Mouse (Mus musculus) MEL (cell line): ENCODE data around the gene Clrn2. TPM values are rescaled to one million over a fixed set of nuclear protein-coding genes. Genes with fewer than 3 reads are reported as not detected.

Experiments used
- DNase-seq: peaks from one replicate; pipeline ENCODE4 v3.0.0; 2011; ENCODE audit warnings: low read depth, low spot score
- H3K27ac ChIP-seq: 2 replicates; pipeline ENCODE4 v1.5.1; 2012; ENCODE audit warnings: low read depth, mild to moderate bottlenecking, control low read depth, low read length, moderate library complexity; ENCODE audit not compliant: control insufficient read depth
- H3K27me3 ChIP-seq, 2 experiments: fragments of 150-350 bp in 1 of 2; sonication (generic) in 1 of 2; 2 replicates each; pipeline ENCODE4 v1.6.1; 2012; ENCODE audit warnings: low read length in 2 of 2, mild to moderate bottlenecking in 2 of 2, improper control_type of control experiment in 1 of 2, moderate library complexity in 1 of 2; ENCODE audit not compliant: insufficient read depth in 2 of 2, control insufficient read depth in 1 of 2
- H3K36me3 ChIP-seq, 2 experiments: 2 replicates each; pipeline ENCODE4 v1.6.1; 2012 to 2014; ENCODE audit warnings: low read length in 2 of 2, improper control_type of control experiment in 1 of 2, inconsistent platforms in 1 of 2, mild to moderate bottlenecking in 1 of 2; ENCODE audit not compliant: insufficient read depth in 2 of 2, control insufficient read depth in 1 of 2
- H3K4me1 ChIP-seq, 2 experiments: fragments of 150-350 bp in 1 of 2; sonication (generic) in 1 of 2; 2 replicates each; pipeline ENCODE4 v1.6.1; 2012; ENCODE audit warnings: low read length in 2 of 2, improper control_type of control experiment in 1 of 2, mild to moderate bottlenecking in 1 of 2; ENCODE audit not compliant: insufficient read depth in 2 of 2, control insufficient read depth in 1 of 2
- H3K4me3 ChIP-seq, 2 experiments: fragments of 150-350 bp in 1 of 2; sonication (generic) in 1 of 2; 2 replicates each; pipeline ENCODE4 v1.5.1; 2012; ENCODE audit warnings: low read depth in 2 of 2, low read length in 2 of 2, mild to moderate bottlenecking in 2 of 2, moderate library complexity in 2 of 2, control low read depth in 1 of 2, improper control_type of control experiment in 1 of 2; ENCODE audit not compliant: control insufficient read depth in 1 of 2, insufficient read depth in 1 of 2
- H3K79me2 ChIP-seq: 2 replicates; pipeline ENCODE4 v1.6.1; 2012; ENCODE audit warnings: mild to moderate bottlenecking, low read length, moderate library complexity; ENCODE audit not compliant: control insufficient read depth, poor library complexity, insufficient read depth
- H3K9ac ChIP-seq: 2 replicates; pipeline ENCODE4 v1.6.1; 2012; ENCODE audit warnings: low read depth, mild to moderate bottlenecking, control low read depth, low read length, moderate library complexity; ENCODE audit not compliant: control insufficient read depth, poor library complexity, severe bottlenecking
- H3K9me3 ChIP-seq: fragments of 150-350 bp; sonication (generic); replicated peaks from 2 replicates; pipeline ENCODE4 v1.6.1; 2012; ENCODE audit warnings: mild to moderate bottlenecking, low read length, improper control_type of control experiment, moderate library complexity; ENCODE audit not compliant: insufficient read depth
- BHLHE40 ChIP-seq: IDR thresholded peaks from 2 replicates; pipeline ENCODE4 v1.6.1; 2012; ENCODE audit warnings: low read depth, mild to moderate bottlenecking, inconsistent platforms, low read length, improper control_type of control experiment, borderline replicate concordance
- CHD2 ChIP-seq: IDR thresholded peaks from 2 replicates; pipeline ENCODE4 v1.6.1; 2011; ENCODE audit warnings: low read length, improper control_type of control experiment
- CTCF ChIP-seq, 3 experiments: IDR thresholded peaks in 2 of 3; conservative IDR thresholded peaks in 1 of 3; 2 replicates each; pipeline ENCODE4 v1.5.1; 2011 to 2012; ENCODE audit warnings: low read length in 3 of 3, low read depth in 2 of 3, mild to moderate bottlenecking in 2 of 3, improper control_type of control experiment in 1 of 3, inconsistent platforms in 1 of 3, mixed read lengths in 1 of 3, moderate library complexity in 1 of 3; ENCODE audit not compliant: control insufficient read depth in 1 of 3, insufficient read depth in 1 of 3, poor library complexity in 1 of 3, severe bottlenecking in 1 of 3
- ELF1 ChIP-seq: IDR thresholded peaks from 2 replicates; pipeline ENCODE4 v1.6.1; 2014; ENCODE audit warnings: low read depth, mild to moderate bottlenecking, inconsistent platforms, low read length, improper control_type of control experiment, moderate library complexity
- EP300 ChIP-seq, 2 experiments: IDR thresholded peaks; 2 replicates each; pipeline ENCODE4 v1.6.1; 2011; ENCODE audit warnings: improper control_type of control experiment in 2 of 2, low read length in 2 of 2, low read depth in 1 of 2, mild to moderate bottlenecking in 1 of 2
- ETS1 ChIP-seq: IDR thresholded peaks from 2 replicates; pipeline ENCODE4 v1.6.1; 2012; ENCODE audit warnings: low read depth, mild to moderate bottlenecking, inconsistent platforms, low read length, improper control_type of control experiment, moderate library complexity
- GABPA ChIP-seq: IDR thresholded peaks from 2 replicates; pipeline ENCODE4 v1.6.1; 2012; ENCODE audit warnings: low read depth, mild to moderate bottlenecking, inconsistent platforms, low read length, improper control_type of control experiment, moderate library complexity
- HCFC1 ChIP-seq: IDR thresholded peaks from 2 replicates; pipeline ENCODE4 v1.6.1; 2012; ENCODE audit warnings: low read depth, mild to moderate bottlenecking, inconsistent platforms, low read length, improper control_type of control experiment, moderate library complexity
- JUND ChIP-seq: IDR thresholded peaks from 2 replicates; pipeline ENCODE4 v1.6.1; 2011; ENCODE audit warnings: low read depth, mild to moderate bottlenecking, improper control_type of control experiment, low read length
- MAX ChIP-seq: IDR thresholded peaks from 2 replicates; pipeline ENCODE4 v1.6.1; 2011; ENCODE audit warnings: low read length, improper control_type of control experiment
- MAZ ChIP-seq: IDR thresholded peaks from 2 replicates; pipeline ENCODE4 v1.6.1; 2012; ENCODE audit warnings: low read depth, mild to moderate bottlenecking, inconsistent platforms, low read length, improper control_type of control experiment
- MXI1 ChIP-seq: IDR thresholded peaks from 2 replicates; pipeline ENCODE4 v1.6.1; 2011; ENCODE audit warnings: mild to moderate bottlenecking, low read depth, low read length, improper control_type of control experiment
- MYC ChIP-seq: IDR thresholded peaks from 2 replicates; pipeline ENCODE4 v1.6.1; 2011; ENCODE audit warnings: low read depth, mild to moderate bottlenecking, low read length, improper control_type of control experiment, moderate library complexity
- NELFE ChIP-seq: IDR thresholded peaks from 2 replicates; pipeline ENCODE4 v1.6.1; 2011; ENCODE audit warnings: low read depth, low read length, improper control_type of control experiment
- NRF1 ChIP-seq: IDR thresholded peaks from 2 replicates; pipeline ENCODE4 v1.6.1; 2014; ENCODE audit warnings: low read depth, mild to moderate bottlenecking, inconsistent platforms, low read length, improper control_type of control experiment, moderate library complexity; ENCODE audit not compliant: poor library complexity, insufficient read depth, severe bottlenecking
- POLR2A ChIP-seq, 2 experiments: IDR thresholded peaks; 2 replicates each; pipeline ENCODE4 v1.6.1; 2011 to 2012; ENCODE audit warnings: low read length in 2 of 2, mild to moderate bottlenecking in 2 of 2, control low read depth in 1 of 2, improper control_type of control experiment in 1 of 2, low read depth in 1 of 2, moderate library complexity in 1 of 2; ENCODE audit not compliant: control insufficient read depth in 1 of 2, insufficient read depth in 1 of 2, poor library complexity in 1 of 2
- POLR2AphosphoS2 ChIP-seq: IDR thresholded peaks from 2 replicates; pipeline ENCODE4 v1.6.1; 2011; ENCODE audit warnings: low read length, improper control_type of control experiment
- POLR2AphosphoS5 ChIP-seq: IDR thresholded peaks from 2 replicates; pipeline ENCODE4 v1.6.1; 2012; ENCODE audit warnings: low read depth, borderline replicate concordance, mild to moderate bottlenecking, inconsistent platforms, low read length, moderate library complexity, mixed read lengths
- RAD21 ChIP-seq: IDR thresholded peaks from 2 replicates; pipeline ENCODE4 v1.6.1; 2011; ENCODE audit warnings: mild to moderate bottlenecking, low read depth, low read length, improper control_type of control experiment
- RCOR1 ChIP-seq: IDR thresholded peaks from 2 replicates; pipeline ENCODE4 v1.6.1; 2012; ENCODE audit warnings: low read depth, mild to moderate bottlenecking, inconsistent platforms, low read length, improper control_type of control experiment
- SIN3A ChIP-seq: IDR thresholded peaks from 2 replicates; pipeline ENCODE4 v1.6.1; 2012; ENCODE audit warnings: low read length, improper control_type of control experiment, inconsistent platforms
- TAL1 ChIP-seq: IDR thresholded peaks from 2 replicates; pipeline ENCODE4 v1.6.1; 2012; ENCODE audit warnings: mild to moderate bottlenecking, inconsistent platforms, low read length, moderate library complexity, mixed read lengths
- TBP ChIP-seq: IDR thresholded peaks from 2 replicates; pipeline ENCODE4 v1.8.0; 2011; ENCODE audit warnings: low read depth, low read length, improper control_type of control experiment
- TCF12 ChIP-seq: IDR thresholded peaks from 2 replicates; pipeline ENCODE4 v1.6.1; 2014; ENCODE audit warnings: low read depth, mild to moderate bottlenecking, inconsistent platforms, low read length, improper control_type of control experiment, moderate library complexity
- USF1 ChIP-seq: IDR thresholded peaks from 2 replicates; pipeline ENCODE4 v1.6.1; 2014; ENCODE audit warnings: low read depth, mild to moderate bottlenecking, inconsistent platforms, low read length, improper control_type of control experiment, moderate library complexity
- USF2 ChIP-seq, 2 experiments: IDR thresholded peaks; 2 replicates each; pipeline ENCODE4 v1.6.1; 2011 to 2012; ENCODE audit warnings: improper control_type of control experiment in 2 of 2, low read length in 2 of 2, borderline replicate concordance in 1 of 2, inconsistent platforms in 1 of 2, low read depth in 1 of 2, mild to moderate bottlenecking in 1 of 2; ENCODE audit not compliant: insufficient read depth in 1 of 2
- ZC3H11A ChIP-seq: IDR thresholded peaks from 2 replicates; pipeline ENCODE4 v1.6.1; 2012; ENCODE audit warnings: low read depth, mild to moderate bottlenecking, inconsistent platforms, low read length, improper control_type of control experiment
- ZMIZ1 ChIP-seq: IDR thresholded peaks from 2 replicates; pipeline ENCODE4 v1.6.1; 2012; ENCODE audit warnings: low read depth, mild to moderate bottlenecking, inconsistent platforms, low read length, improper control_type of control experiment, moderate library complexity
- polyA plus RNA-seq, 2 experiments: library from polyadenylated mRNA; stranded (reverse) in 1 of 2; unstranded in 1 of 2; fragments of >175 nt in 1 of 2; fragments of >200 nt in 1 of 2; gene quantifications; 2 replicates each; pipeline versions ENCODE4 v1.2.1 to v1.2.4; 2012; ENCODE audit warnings: low replicate concordance in 2 of 2, low read depth in 1 of 2; ENCODE audit not compliant: insufficient read length in 2 of 2, insufficient read depth in 1 of 2, missing spikeins in 1 of 2
- total RNA-seq: library from RNA; depleted of rRNA; stranded (reverse); fragments of 300-350 nt; gene quantifications from 2 replicates; pipeline ENCODE4 v1.2.3, GENCODE M21; 2012

The Clrn2 gene
- total and polyA plus RNA-seq, 3 experiments = not detected

DNA sequence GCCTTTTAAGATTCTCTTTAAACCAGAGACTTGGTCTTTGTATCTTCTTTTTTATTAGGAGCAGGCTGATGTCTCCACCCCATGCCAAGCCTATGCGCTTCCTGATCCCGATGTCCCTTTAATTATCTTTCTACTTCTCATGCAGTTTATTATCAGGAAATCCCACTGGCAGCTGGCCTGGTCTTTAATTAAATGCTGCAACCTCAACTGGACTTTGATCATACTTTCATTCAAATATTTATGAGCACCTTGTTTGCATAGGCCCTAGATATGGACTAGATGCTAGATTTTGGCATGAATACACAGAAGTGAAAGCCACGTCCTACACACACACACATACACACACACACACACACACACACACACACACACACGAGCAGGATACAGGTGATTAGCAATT, 38.2 kb downstream of the Clrn2 start:
- peaks cover 2 to 22% of the 10 kb centered on the region in 2 experiments; a peak in 3 of 4 replicates for H3K27me3 ChIP-seq
- peaks cover 26% of the 10 kb centered on the region for H3K79me2 ChIP-seq
- H3K36me3 ChIP-seq = peaks cover 0 to 29% of the 10 kb centered on the region in 2 experiments; a peak in 2 of 4 replicates
- DNase-seq = no peak
- H3K4me1 ChIP-seq = peaks cover 7 to 20% of the 10 kb centered on the region in 2 experiments
- H3K27ac ChIP-seq = no peak overlapping the region
- peak overlapping the region in 1 of 2 experiments; percentile 21; a peak in 1 of 4 replicates for H3K4me3 ChIP-seq
- H3K9me3 ChIP-seq = no peaks in the 10 kb centered on the region
- TF ChIP-seq USF2 (IDR thresholded peaks at IDR 0.05; ENCODE audit: borderline replicate concordance in 1 of 2, insufficient read depth in 1 of 2, low read depth in 1 of 2, low read length in 2 of 2) (no peak), POLR2AphosphoS5 (no peak)
- H3K9ac ChIP-seq = no peak overlapping the region

- H3K4me1 ChIP-seq = peaks cover 7 to 20% of the 10 kb centered on the region in 2 experiments
- H3K79me2 ChIP-seq = peaks cover 26% of the 10 kb centered on the region
- H3K27ac ChIP-seq = peak within 1 kb of the TSS; percentile 14
- peak within 1 kb of the TSS; percentile 78 for H3K9ac ChIP-seq
- DNase-seq = peak; percentile 99
- H3K27me3 ChIP-seq = peaks cover 2 to 9% of the 10 kb centered on the region in 2 experiments; a peak in 3 of 4 replicates
- H3K36me3 ChIP-seq = peaks cover 0 to 29% of the 10 kb centered on the region in 2 experiments; a peak in 3 of 4 replicates
- peak within 1 kb of the TSS; percentile 77 to 88 for H3K4me3 ChIP-seq
- H3K9me3 ChIP-seq = no peaks in the 10 kb centered on the region
- no peak for TF ChIP-seq ZMIZ1
- peak in 1 of 2 experiments; percentile 33; a peak in 1 of 4 replicates for TF ChIP-seq USF2 (IDR thresholded peaks at IDR 0.05; ENCODE audit: borderline replicate concordance in 1 of 2, insufficient read depth in 1 of 2, low read depth in 1 of 2, low read length in 2 of 2)
- no peak for TF ChIP-seq TAL1
- TF ChIP-seq SIN3A = peak; percentile 93; the same call in 1 of the 2 replicates
- TF ChIP-seq HCFC1 = peak; percentile 61
- no peak for TF ChIP-seq JUND
- peak; percentile 88; the same call in 1 of the 2 replicates for TF ChIP-seq BHLHE40
- TF ChIP-seq POLR2A (IDR thresholded peaks at IDR 0.05; ENCODE audit: control insufficient read depth in 1 of 2, insufficient read depth in 1 of 2, low read depth in 1 of 2, low read length in 2 of 2, poor library complexity in 1 of 2) = peak; percentile 78 to 91; a peak in 3 of 4 replicates
- 0 out of 4 replicates have a peak, but pooled peaks of 1 of the 2 experiments have one; percentile 4 for TF ChIP-seq EP300 (IDR thresholded peaks at IDR 0.05; ENCODE audit: low read depth in 1 of 2, low read length in 2 of 2)
- TF ChIP-seq RAD21 = no peak
- 0 out of 2 replicates have a peak, but pooled peaks have one; percentile 35 for TF ChIP-seq MAZ
- no peak; the same call in 1 of the 2 replicates for TF ChIP-seq CHD2
- peak; percentile 97 for TF ChIP-seq MAX
- no peak for TF ChIP-seq GABPA
- TF ChIP-seq TCF12 = no peak
- TF ChIP-seq NELFE = peak; percentile 57
- 0 out of 2 replicates have a peak, but pooled peaks have one; percentile 40 for TF ChIP-seq POLR2AphosphoS5
- peak; percentile 99 for TF ChIP-seq MXI1
- no peak for TF ChIP-seq ELF1
- no peak for TF ChIP-seq RCOR1
- TF ChIP-seq ZC3H11A = no peak
- TF ChIP-seq ETS1 = no peak
- TF ChIP-seq USF1 = peak; percentile 92
- peak; percentile 85; the same call in 1 of the 2 replicates for TF ChIP-seq MYC
- TF ChIP-seq POLR2AphosphoS2 = no peak
- no peak for TF ChIP-seq NRF1
- peak; percentile 52; the same call in 1 of the 2 replicates for TF ChIP-seq TBP
- 0 out of 6 replicates have a peak, but pooled peaks of 1 of the 3 experiments have one; percentile 5 for TF ChIP-seq CTCF (IDR thresholded peaks at IDR 0.05 in 2 of 3, conservative IDR thresholded peaks at IDR 0.05 in 1 of 3; ENCODE audit: control insufficient read depth in 1 of 3, insufficient read depth in 1 of 3, low read depth in 2 of 3, low read length in 3 of 3, poor library complexity in 1 of 3, severe bottlenecking in 1 of 3)
Measured at GRCm38 (mm10) chr5:45493191-45494092, 39.9 kb downstream of the Clrn2 start, which contains the start of gene Lap3. Lap3 (plus strand) TSS chr5:45493374.
